Mouse (Mus musculus) layer of hippocampus, adult 9-10 months (tissue): Measurements from ENCODE around the gene Atp5c1.
A peak's percentile ranks its signal among the peaks of the same experiment; 100 is the strongest.

Experiments
- DNase-seq: peaks from one replicate; pipeline ENCODE4 v3.0.0; 2022; ENCODE audit warnings: low spot score

Atp5c1 gene

DNA sequence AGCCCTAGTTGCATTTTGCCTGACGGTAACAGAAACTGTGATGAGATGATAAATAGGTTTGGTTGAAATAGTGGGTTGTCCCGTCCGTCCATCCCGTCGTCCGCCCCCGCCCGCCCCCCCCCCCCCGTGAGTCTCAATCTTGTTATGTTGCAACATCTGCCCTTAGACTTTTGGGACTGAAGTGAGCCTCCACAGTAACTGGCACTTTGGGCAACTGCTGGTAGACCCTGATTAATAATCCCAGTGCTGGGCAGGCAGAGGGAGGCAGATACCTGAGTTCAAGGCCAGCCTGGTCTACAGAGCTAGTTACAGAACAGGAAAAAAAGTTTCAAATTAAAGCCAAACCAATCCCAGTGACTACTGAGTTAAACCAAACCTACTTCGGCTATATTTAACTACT, 30.9 kb downstream of the Atp5c1 start:
- no peak for DNase-seq

DNA sequence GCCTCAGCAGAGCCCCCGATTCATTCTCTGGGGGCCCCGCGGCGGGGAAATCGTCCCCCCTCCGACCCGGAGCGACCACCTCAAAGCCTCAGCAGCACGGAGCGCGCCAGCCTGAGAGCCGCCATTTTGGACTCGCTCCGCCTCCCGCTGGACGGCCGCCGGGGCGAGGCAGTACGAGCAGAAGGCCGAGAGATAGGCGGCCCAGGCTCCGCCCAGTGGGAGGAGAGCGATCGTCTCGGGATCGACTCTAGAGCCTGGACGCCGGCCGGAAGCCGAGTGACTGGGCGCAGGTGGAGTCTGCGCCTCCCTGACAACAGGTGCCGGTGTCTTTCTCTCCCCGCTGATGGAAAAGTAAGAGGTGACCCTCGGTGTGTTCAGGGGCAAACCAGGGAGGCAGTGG, 31.8 kb downstream of the Atp5c1 start, which contains the start of gene Taf3:
TSS of gene Taf3 (minus strand) at position 136 of the 400 bp plus-strand sequence.
- DNase-seq: peak; percentile 68

- DNase-seq: no peak
These were observed 32.4 kb downstream of the Atp5c1 start for GRCm38 (mm10) chr2:10047758-10048436.

GRCm38 (mm10) chr2:10034976-10035375, 45.3 kb downstream of the Atp5c1 start:
- no peak for DNase-seq

DNA sequence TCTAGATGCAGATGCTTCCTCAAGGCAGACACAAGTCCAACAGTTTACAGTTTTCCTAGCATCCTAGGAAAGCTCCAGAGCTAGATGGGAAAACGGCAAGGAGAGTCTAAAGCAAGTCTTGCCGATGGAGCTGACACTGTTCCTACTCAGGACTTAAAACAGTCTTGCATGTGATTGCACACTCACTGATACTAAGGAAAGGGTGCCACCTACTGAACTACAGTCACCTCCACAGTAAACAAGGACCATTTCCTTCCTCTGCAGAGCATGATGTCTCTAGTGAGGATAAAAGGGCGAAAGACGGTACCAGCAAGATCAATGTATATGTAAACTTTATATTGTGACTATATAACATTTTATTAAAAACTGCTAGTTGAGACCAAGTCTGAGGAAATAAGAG, 46.6 kb downstream of the Atp5c1 start:
- no peak for DNase-seq

- DNase-seq: no peak
These were observed 50.6 kb downstream of the Atp5c1 start for GRCm38 (mm10) chr2:10029755-10030154.

DNA sequence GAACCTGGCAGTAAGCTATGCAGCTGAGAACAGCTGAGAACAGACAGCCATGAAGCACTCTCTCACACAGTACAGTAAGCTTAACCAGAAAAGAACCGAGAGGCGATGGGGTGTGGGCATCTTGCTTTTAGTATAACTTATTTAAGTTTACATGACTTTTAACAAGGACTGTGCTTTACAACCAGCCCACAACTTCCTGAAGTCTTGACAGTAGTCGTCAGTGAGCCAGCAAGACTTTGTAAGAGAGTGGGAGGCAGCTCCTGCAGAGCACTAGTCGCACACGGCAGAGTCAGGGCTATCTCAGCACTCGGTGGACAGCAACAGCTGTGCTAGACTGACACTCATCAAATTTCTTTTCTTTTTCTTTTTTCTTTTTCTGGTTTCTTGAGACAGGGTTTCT, 56.0 kb downstream of the Atp5c1 start:
- no peak for DNase-seq

GRCm38 (mm10) chr2:10021296-10021695, 59.0 kb downstream of the Atp5c1 start:
- no peak for DNase-seq

DNA sequence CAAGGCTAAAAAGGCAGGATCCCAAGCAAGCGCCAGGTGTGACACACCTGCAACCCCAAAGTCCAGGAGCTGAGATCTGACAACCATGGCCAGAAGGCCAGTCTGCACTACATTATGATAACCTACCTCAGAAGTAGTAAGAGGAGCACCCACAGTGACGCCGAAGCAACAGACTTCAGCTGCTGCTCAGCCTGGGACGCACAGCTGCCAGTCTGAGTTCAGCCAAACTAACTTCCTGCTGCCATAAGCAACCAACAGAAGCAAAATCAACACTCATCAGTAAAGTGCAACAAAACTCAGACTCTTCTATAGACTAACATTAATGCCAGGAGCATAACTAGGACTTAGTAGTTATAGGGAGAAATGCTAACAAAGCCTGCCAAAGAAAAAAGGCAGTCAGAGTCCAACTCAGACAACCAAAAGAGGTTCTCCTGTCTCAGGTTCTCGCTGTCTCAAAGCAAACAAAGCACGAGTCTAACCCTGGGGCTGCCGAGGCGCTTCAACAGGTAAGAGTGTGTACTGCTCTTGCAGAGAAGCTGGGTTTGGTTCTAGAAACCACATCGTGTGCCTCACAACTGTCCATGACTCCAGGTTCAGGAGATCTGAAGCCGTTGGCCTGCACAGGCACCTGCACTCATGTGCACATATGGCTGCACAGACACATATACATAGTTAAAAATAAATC, 65.2 kb downstream of the Atp5c1 start:
- no peak for DNase-seq

DNA sequence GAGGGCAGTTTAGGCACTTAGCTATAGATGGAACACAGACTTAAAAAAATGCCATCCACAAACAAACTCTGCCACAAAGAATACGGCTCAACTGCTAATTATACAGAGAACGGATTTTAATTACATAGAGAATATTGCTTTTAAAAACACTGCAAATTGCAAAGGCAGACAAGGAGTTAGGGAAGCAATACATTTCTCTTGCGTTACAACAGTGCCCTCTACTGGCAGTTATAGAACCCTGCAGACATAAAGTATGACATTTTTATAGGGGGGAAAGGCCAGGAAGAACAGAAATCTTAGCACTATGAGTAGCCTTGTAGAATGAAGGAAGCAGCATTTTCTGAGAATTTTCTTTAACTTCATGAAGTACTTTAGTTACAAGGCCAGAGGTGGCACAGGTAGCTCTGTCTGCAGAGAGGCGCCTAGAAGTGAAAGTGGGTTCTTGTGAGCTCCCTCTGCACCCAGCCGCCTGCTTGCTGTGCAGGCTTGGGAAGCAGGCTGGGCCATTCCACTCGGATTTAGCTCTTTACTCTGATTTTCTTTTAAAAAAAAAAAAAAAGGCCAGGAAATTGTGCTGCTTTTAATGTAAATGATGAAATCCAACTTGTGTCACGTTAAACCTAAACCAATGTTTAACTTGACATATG, 69.9 kb downstream of the Atp5c1 start:
- DNase-seq: no peak

GRCm38 (mm10) chr2:10009671-10010254, 70.5 kb downstream of the Atp5c1 start:
- no peak for DNase-seq

DNA sequence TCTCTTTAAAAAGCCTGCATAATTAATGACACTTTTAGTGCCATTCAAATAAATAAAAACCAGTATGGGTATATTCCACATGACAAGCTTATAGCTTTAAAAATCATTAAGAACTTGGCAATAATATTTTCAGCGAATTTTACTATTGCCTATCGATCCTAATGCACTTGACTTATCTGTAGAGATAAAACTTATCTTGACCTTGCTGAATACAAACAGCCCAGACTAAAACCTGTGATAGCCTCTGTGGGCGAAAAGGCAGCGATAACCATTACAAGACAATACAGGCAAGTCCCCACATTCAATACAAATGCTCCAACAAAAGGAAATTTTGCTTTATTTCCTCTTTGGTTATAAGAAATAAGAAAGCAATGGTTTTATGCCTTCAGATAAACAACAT, 71.7 kb downstream of the Atp5c1 start:
- no peak for DNase-seq
